Comparison of ENCODE assay signal across 8 mouse cellular contexts in genomic region chr13:23760972-23761864, GRCm38 (mm10). TPM values are rescaled to one million over a fixed set of nuclear protein-coding genes. Genes with fewer than 3 reads are reported as not detected.
A peak's percentile ranks its signal among the peaks of the same experiment; 100 is the strongest.
DNase-seq lines count a peak whose midpoint lies in the region; ATAC-seq and TF ChIP-seq lines count a peak whose summit lies in the region.

Gene Hist1h4a, minus strand, starts transcription at chr13:23761230.

- H3K4me2 ChIP-seq in hindbrain, embryonic 13.5 days: peak within 1 kb of the TSS; percentile 94

- H3K27ac ChIP-seq in hindbrain, embryonic 13.5 days: peak within 1 kb of the TSS; percentile 89

- CTCF ChIA-PET in Patski (lab: Charles Lee): no interaction called here

- H3K9ac ChIP-seq in hindbrain, embryonic 13.5 days: peak within 1 kb of the TSS; percentile 71

- H3K4me1 ChIP-seq in hindbrain, embryonic 13.5 days (replicated peaks): peaks cover 33% of the 10 kb centered on the region

- no peaks in the 10 kb centered on the region for H3K36me3 ChIP-seq in hindbrain, embryonic 13.5 days

- no peaks in the 10 kb centered on the region for H3K9me3 ChIP-seq in hindbrain, embryonic 13.5 days

- POLR2A ChIA-PET in Patski (lab: Charles Lee): interaction anchor here (0.7 kb wide), 1 partner anchor 10 kb away, joined by 3 read pairs; the partner anchor contains the start of gene Hist1h3b

- no peak for TF ChIP-seq CTCF in Patski (IDR thresholded peaks at IDR 0.05)

- ATAC-seq in Patski: peak; percentile 32
- peak; percentile 84 for ATAC-seq in hindbrain, embryonic 13.5 days (ENCODE audit: low FRiP score)

- peak; percentile 94 for DNase-seq in Patski (ENCODE audit: low read depth, low spot score)
- DNase-seq in cerebellum, postnatal 14 days: peak; percentile 99
- DNase-seq in frontal cortex, postnatal 14 days (ENCODE audit: low spot score in 2 of 2): peak; percentile 99
- DNase-seq in layer of hippocampus, postnatal 14 days (ENCODE audit: low spot score in 2 of 2): peak; percentile 98 to 99
- DNase-seq in lung, postnatal 10 days: peak; percentile 99
- peak; percentile 94 for DNase-seq in ovary, postnatal 14 days (ENCODE audit: low spot score)
- peak; percentile 99 for DNase-seq in thymus, postnatal 10 days (ENCODE audit: low spot score in 2 of 2)

- 0% methylated on average over 69 of the region's 72 CpGs for WGBS in hindbrain, embryonic 13.5 days

- in situ Hi-C loops in Patski (cut with MboI; ENCODE audit: low pct_unique_long_range_greater_than_20kb): loop anchor here (25.0 kb wide), 1 partner anchor 1974 kb away; the partner anchor contains the start of genes Hist1h1b, Hist1h2an, Hist1h2bp and Hist1h3i

- no peaks in the 10 kb centered on the region for H3K27me3 ChIP-seq in Patski
- no peaks in the 10 kb centered on the region for H3K27me3 ChIP-seq in hindbrain, embryonic 13.5 days

- peak within 1 kb of the TSS; percentile 53 for H3K4me3 ChIP-seq in hindbrain, embryonic 13.5 days

RNA-seq across cellular contexts. Expression of gene Hist1h4a, which starts in this region (rescaled TPM):
- polyA plus RNA-seq in Patski (2021): 0.13 TPM
- polyA plus RNA-seq in hindbrain, embryonic 13.5 days (2015; fragmentation: Nextera tagmentation; extraction: Ambion mirVana): not detected in 2 replicates
- total RNA-seq in layer of hippocampus, postnatal 14 days (2021): 10 to 100 TPM; 51.4 to 65.1 TPM

Comparison
In these comparisons a context has a peak if more than half of its experiments do, and no peak if none do; other contexts are left out.
1. Peak in every context shown above with its lines: DNase-seq, ATAC-seq, H3K4me3 ChIP-seq and H3K27ac ChIP-seq.
2. Peak in DNase-seq and ATAC-seq in Patski; RNA of the gene not detected or under 1 TPM.
3. Peak in ATAC-seq, H3K4me3 ChIP-seq, H3K27ac ChIP-seq, H3K9ac ChIP-seq and H3K4me2 ChIP-seq in hindbrain, embryonic 13.5 days; RNA of the gene not detected or under 1 TPM.